Mouse (Mus musculus) intestine, embryonic 16.5 days (tissue): ENCODE measurements at regions not wholly inside any gene's neighbourhood (a gene's known extent, or its start where the extent isn't known, plus 50 kb on each side); places are given as distances from the start of the nearest gene placed in this dataset.

Source experiments
- ATAC-seq: fragments of 200-750 bp; cut with Nextera tagmentation; 2 replicates; pipeline ENCODE4 v1.8.0; 2017; ENCODE audit warnings: moderate TSS enrichment, moderate library complexity
- H3K27ac ChIP-seq: fragments of 300-500 bp; sonication (generic); 2 replicates; pipeline ENCODE4 v1.5.1; 2014; ENCODE audit warnings: mild to moderate bottlenecking, low read length
- H3K27me3 ChIP-seq: fragments of 300-500 bp; sonication (generic); replicated peaks from 2 replicates; pipeline ENCODE4 v1.6.1; 2014; ENCODE audit warnings: low read length, control low read depth, mixed read lengths; ENCODE audit not compliant: control insufficient read depth, insufficient read depth
- H3K36me3 ChIP-seq: fragments of 300-500 bp; sonication (generic); 2 replicates; pipeline ENCODE4 v1.6.1; 2014; ENCODE audit warnings: low read length, control low read depth; ENCODE audit not compliant: control insufficient read depth, insufficient read depth
- H3K4me1 ChIP-seq: fragments of 300-500 bp; sonication (generic); 2 replicates; pipeline ENCODE4 v1.6.1; 2014; ENCODE audit warnings: low read length, control low read depth, mixed read lengths; ENCODE audit not compliant: control insufficient read depth, insufficient read depth
- H3K4me2 ChIP-seq: fragments of 300-500 bp; sonication (generic); 2 replicates; pipeline ENCODE4 v1.6.1; 2014; ENCODE audit warnings: low read depth, low read length, control low read depth
- H3K4me3 ChIP-seq: fragments of 300-500 bp; sonication (generic); 2 replicates; pipeline ENCODE4 v1.5.1; 2014; ENCODE audit warnings: mild to moderate bottlenecking, low read length
- H3K9ac ChIP-seq: fragments of 300-500 bp; sonication (generic); 2 replicates; pipeline ENCODE4 v1.6.1; 2014; ENCODE audit warnings: low read depth, low read length
- H3K9me3 ChIP-seq: fragments of 300-500 bp; sonication (generic); 2 replicates; pipeline ENCODE4 v1.6.1; 2016; ENCODE audit warnings: low read length, control low read depth; ENCODE audit not compliant: control insufficient read depth
- WGBS: fragments of 180-500 bp; shearing (Covaris S2); extraction: QIAGEN DNeasy Blood & Tissue Kit; methylation state at CpG from one replicate; pipeline ENCODE4 v1.1.7; 2014; 5-methylcytosine and 5-hydroxymethylcytosine counted together

DNA sequence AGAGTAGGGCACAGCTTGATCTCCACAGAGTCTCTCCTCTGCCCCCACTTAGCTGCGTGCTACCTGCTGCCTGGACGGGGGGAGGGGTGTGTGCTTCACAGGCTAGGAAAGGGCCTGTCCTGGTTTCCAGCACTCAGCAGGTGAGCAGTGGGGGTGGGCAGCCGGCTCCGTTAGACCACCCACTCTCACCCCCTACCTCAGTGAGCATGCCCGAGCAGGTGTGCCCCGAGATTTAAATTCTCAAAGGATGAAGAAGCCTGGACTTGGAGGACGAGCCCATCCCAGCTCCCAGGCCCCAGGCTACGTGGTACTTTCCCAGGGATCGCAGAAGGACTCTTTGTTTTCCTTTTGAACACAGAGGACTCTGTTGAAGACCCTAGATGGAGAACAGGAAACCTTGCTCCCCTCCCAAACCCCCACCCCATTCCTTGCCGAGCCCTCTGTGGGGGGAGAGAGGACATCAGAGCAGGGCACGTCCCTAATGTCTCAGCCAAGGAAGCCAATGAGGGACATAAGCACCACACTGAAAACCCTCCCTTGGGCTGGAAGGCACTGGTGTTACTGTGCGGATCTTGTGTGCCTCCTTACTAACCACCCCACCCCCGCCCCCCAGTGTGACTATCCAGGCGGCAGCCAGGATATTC is 161.5 kb downstream of the Rpl14 start:
- no peak overlapping the region for H3K27ac ChIP-seq
- H3K4me1 ChIP-seq = peaks cover 22% of the 10 kb centered on the region
- ATAC-seq = 0 out of 2 replicates have a peak, but pooled peaks have one; percentile 24
- H3K27me3 ChIP-seq = no peaks in the 10 kb centered on the region
- H3K9ac ChIP-seq = no peak overlapping the region
- no peak overlapping the region for H3K4me3 ChIP-seq
- H3K9me3 ChIP-seq = no peaks in the 10 kb centered on the region
- 48% methylated on average over 14 of the region's 14 CpGs for WGBS
- H3K36me3 ChIP-seq = no peaks in the 10 kb centered on the region
- H3K4me2 ChIP-seq = no peak overlapping the region

DNA sequence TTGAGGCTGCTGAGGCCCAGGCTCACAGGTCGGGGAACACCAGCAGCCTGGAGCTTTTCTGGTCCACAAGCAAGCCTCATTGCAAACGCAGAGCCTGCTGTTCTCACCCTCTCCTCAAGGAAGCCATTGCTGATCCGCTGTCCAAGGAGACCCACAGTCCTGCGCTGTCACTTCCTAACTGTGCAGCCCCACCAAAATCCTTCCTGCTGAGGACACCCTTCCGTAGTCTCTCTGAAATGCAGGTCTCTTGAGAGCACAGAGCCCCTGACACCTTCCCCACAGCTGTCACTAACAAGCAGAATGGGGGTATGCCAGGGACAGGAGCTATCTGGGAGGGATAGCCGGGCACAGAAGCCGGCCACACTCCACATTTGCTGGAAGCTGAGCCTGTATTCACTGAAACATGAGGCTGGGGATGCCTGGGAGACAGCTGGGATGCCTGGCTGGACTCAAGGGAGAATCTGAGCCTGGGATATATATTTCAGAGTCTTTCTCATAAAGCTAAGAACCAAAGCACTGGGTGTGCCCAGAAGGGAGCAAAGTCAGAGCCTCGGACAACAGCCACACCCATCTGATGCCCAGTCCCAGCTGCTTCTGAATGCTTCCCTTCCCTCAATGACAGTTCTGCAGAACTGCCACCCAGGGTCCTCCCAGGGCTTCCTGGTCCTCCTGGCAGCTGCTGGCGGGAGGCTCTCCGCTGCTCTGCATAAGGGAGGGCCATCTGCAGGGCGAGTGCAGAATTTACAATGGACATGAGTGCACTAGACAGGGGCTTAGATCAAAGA is 162.6 kb downstream of the Rpl14 start:
- Histone ChIP-seq H3K27me3 (no peaks in the 10 kb centered on the region), H3K27ac (no peak overlapping the region), H3K9me3 (no peaks in the 10 kb centered on the region), H3K4me2 (no peak overlapping the region), H3K9ac (0 out of 2 replicates have a peak overlapping the region, but pooled peaks have one; percentile 16), H3K4me1 (peaks cover 34% of the 10 kb centered on the region), H3K36me3 (no peaks in the 10 kb centered on the region), H3K4me3 (no peak overlapping the region)
- ATAC-seq = peak; percentile 38; the same call in 1 of the 2 replicates
- 51% methylated on average over 11 of the region's 11 CpGs for WGBS

DNA sequence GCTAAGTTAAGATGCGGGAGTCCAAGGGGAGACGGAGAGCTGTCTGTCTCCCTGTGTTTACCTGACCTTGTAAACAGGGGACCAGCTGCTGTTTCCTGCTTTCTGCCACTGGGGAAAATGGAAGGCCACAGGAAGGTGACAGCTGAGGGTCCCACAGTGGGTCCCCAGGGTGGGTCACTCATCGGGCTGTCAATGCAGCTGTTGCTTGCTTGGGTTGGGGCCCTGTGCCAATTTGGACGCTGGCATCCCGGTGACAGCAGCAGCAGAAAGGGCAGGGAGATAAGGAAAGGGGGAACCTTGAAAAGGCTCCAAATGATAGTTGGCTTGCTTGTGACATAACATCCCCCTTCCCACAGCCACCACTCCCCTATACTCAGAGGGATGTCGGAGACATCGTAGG is 164.0 kb downstream of the Rpl14 start:
- no peaks in the 10 kb centered on the region for H3K9me3 ChIP-seq
- no peak for ATAC-seq
- H3K4me1 ChIP-seq = peaks cover 47% of the 10 kb centered on the region
- H3K4me3 ChIP-seq = no peak overlapping the region
- 65% methylated on average over 7 of the region's 7 CpGs for WGBS
- H3K4me2 ChIP-seq = no peak overlapping the region
- H3K9ac ChIP-seq = no peak overlapping the region
- no peaks in the 10 kb centered on the region for H3K27me3 ChIP-seq
- no peak overlapping the region for H3K27ac ChIP-seq
- H3K36me3 ChIP-seq = no peaks in the 10 kb centered on the region

- H3K4me3 ChIP-seq = no peak overlapping the region
- no peak overlapping the region for H3K9ac ChIP-seq
- H3K4me1 ChIP-seq = peaks cover 37% of the 10 kb centered on the region
- peak; percentile 90 for ATAC-seq
- peak overlapping the region; percentile 33; the same call in 1 of the 2 replicates for H3K27ac ChIP-seq
- no peak overlapping the region for H3K4me2 ChIP-seq
- 23% methylated on average over 1 of the region's 1 CpGs for WGBS
- H3K9me3 ChIP-seq = no peaks in the 10 kb centered on the region
- H3K27me3 ChIP-seq = no peaks in the 10 kb centered on the region
- no peaks in the 10 kb centered on the region for H3K36me3 ChIP-seq
Measured at GRCm38 (mm10) chr9:120737956-120738355, 166.7 kb downstream of the Rpl14 start.

DNA sequence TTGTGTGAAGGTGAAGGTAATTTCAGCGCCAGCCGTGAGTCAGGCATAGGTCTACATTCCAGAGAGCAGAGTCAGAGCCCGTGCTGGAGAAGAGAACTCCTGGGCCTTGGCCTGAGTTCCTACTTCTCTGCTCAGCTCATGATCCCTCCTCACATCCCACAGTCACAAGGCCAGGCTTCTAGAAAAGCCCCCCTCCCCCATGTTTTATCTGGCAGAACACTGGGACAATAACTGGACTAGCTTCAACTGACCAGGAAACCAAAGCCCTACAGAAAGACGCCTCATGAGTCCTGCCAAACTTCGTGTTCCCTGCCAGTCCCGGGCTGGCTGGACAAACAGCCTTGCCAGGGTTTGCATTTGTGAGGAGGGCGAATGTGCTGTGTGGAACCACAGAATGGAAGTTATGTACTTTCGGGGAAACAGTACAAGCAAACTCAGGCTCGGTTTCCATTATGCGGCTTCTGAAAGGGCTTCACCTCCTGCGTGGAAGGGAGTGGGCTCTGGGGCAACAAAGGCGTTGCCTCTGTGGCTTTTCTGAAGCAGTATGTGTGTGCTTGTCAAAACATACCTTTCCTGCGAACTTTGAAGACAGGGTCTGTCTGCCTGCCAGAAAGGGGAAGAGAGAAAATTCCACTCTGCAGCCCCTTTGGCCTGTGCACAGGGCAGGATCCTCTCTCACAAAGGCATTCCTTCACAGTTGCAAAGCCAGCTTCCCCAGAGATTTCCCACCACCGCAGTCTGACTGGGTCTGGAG is 168.1 kb downstream of the Rpl14 start:
- 47% methylated on average over 14 of the region's 14 CpGs for WGBS
- Histone ChIP-seq H3K27me3 (no peaks in the 10 kb centered on the region), H3K4me1 (peaks cover 28% of the 10 kb centered on the region), H3K4me3 (no peak overlapping the region), H3K36me3 (no peaks in the 10 kb centered on the region), H3K27ac (peak overlapping the region; percentile 33), H3K9me3 (no peaks in the 10 kb centered on the region), H3K4me2 (no peak overlapping the region), H3K9ac (0 out of 2 replicates have a peak overlapping the region, but pooled peaks have one; percentile 0)
- peak; percentile 47 for ATAC-seq

DNA sequence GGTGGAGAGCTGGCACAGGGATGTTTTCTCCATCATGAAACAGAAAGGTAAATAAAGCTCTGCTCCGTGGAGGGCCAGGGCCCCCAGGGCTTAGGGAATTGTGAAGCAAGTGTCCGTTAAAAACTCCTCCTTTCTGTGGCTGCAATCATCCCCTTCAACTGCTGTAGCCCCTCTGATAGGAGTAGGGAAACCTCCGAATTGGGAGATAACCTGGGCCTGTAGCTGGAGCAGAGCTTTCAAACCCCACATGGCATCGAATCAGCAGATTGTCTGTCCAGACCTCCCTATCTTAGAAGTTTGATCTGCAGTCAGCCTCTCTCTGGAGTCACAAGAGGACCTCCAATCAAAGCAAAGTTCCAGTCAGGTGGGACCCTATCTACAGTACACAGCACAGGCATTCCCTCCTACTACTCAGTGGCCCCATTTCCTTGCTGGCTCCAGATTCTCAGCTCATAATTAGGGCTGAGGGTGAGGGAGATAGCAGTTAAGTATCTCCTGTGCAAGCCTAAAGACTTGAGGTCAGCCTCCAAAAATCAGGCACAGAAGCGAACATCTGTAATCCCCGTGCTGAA is 168.8 kb downstream of the Rpl14 start:
- ATAC-seq = no peak
- Histone ChIP-seq H3K4me1 (peaks cover 27% of the 10 kb centered on the region), H3K36me3 (no peaks in the 10 kb centered on the region), H3K9ac (0 out of 2 replicates have a peak overlapping the region, but pooled peaks have one; percentile 0), H3K4me2 (no peak overlapping the region), H3K27ac (peak overlapping the region; percentile 33; the same call in 1 of the 2 replicates), H3K27me3 (no peaks in the 10 kb centered on the region), H3K4me3 (no peak overlapping the region), H3K9me3 (no peaks in the 10 kb centered on the region)
- WGBS = 41% methylated on average over 6 of the region's 6 CpGs

DNA sequence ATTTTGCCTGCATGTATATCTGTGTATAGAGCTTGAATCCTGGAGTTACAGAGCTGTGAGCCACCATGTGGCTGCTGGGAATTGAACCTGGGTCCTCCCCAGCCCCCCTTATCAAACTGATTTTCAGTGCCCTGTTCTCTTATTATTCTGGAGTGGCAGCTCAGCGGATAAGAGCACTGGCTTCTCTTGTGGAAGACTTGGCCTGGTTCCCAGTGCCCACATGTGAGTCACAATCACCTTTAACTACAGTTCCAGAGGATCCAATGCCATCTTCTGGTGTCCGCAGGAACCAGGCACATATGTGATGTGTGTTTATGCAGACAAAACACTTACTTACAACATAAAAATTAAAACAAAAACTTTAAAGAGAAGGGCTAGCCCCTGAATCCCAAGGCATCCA is 170.3 kb downstream of the Rpl14 start:
- H3K4me1 ChIP-seq = peaks cover 27% of the 10 kb centered on the region
- WGBS = 72% methylated on average over 2 of the region's 2 CpGs

GRCm38 (mm10) chr9:120743455-120743854 is 172.2 kb downstream of the Rpl14 start:
- Histone ChIP-seq H3K27ac (no peak overlapping the region), H3K27me3 (no peaks in the 10 kb centered on the region), H3K9me3 (no peaks in the 10 kb centered on the region), H3K4me2 (no peak overlapping the region), H3K9ac (0 out of 2 replicates have a peak overlapping the region, but pooled peaks have one; percentile 20), H3K36me3 (no peaks in the 10 kb centered on the region), H3K4me1 (peaks cover 20% of the 10 kb centered on the region), H3K4me3 (no peak overlapping the region)
- 72% methylated on average over 9 of the region's 9 CpGs for WGBS
- ATAC-seq = no peak

More for the DNA sequence above, 170.3 kb downstream of the Rpl14 start:
- no peak for ATAC-seq
- Histone ChIP-seq H3K9ac (no peak overlapping the region), H3K27me3 (no peaks in the 10 kb centered on the region), H3K4me2 (no peak overlapping the region), H3K36me3 (no peaks in the 10 kb centered on the region), H3K4me3 (no peak overlapping the region), H3K9me3 (no peaks in the 10 kb centered on the region), H3K27ac (no peak overlapping the region)

GRCm38 (mm10) chr9:120745674-120746073 is 174.4 kb downstream of the Rpl14 start:
- no peaks in the 10 kb centered on the region for H3K9me3 ChIP-seq
- H3K4me1 ChIP-seq = no peaks in the 10 kb centered on the region
- H3K4me2 ChIP-seq = no peak overlapping the region
- no peak overlapping the region for H3K4me3 ChIP-seq
- H3K36me3 ChIP-seq = no peaks in the 10 kb centered on the region
- H3K27me3 ChIP-seq = no peaks in the 10 kb centered on the region
- no peak overlapping the region for H3K27ac ChIP-seq
- H3K9ac ChIP-seq = no peak overlapping the region
- WGBS = 87% methylated on average over 6 of the region's 6 CpGs
- ATAC-seq = no peak
